Mouse (Mus musculus): ENCODE data around the gene Cdhr4. TPM values are rescaled to one million over a fixed set of nuclear protein-coding genes. Genes with fewer than 3 reads are reported as not detected.

The Cdhr4 gene
- polyA plus RNA-seq, 1 experiment from 2014 or later = 1.7 TPM

DNA sequence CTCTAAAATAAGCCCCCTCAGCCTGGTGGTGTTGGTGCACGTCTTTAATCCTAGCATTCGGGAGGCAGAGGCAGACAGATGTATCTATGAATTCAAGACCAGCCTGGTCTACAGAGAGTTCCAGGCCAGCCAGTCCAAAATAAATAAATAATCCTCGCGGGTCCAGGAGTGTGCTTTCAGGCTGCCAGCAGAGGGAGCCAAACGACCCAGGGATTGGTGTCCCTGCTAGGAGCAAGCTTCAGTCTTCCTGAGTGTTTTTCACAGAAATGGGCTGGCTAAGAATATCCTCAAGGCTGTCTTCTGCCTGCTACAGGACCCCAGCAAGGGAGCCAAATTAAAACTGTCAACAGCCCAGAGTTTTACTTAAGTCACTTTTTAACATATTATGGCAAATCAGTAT is 28.6 kb upstream of the Cdhr4 start:
- H3K36me3 ChIP-seq (replicated peaks) = peaks cover 97% of the 10 kb centered on the region
- H3K4me1 ChIP-seq = peaks cover 5% of the 10 kb centered on the region; the same call in 1 of the 2 replicates

DNA sequence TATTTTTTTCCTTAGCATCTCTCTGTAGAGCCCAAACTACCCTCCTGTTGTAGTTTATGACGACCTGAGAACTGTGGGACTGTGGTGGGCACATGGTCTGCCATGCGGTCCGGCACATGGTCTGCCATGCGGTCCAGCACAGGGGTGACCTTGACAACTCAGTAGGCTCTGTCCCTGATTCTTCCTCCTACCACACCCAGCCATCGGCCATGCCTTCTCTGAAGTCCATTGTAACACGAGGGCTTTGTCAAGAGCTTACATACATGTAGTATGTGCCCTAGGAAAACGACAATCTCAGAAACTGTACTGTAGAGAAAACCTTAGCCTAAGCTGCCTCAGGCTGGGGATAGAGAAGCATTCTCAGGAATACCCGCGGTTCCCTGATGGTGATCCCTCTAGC is 27.6 kb upstream of the Cdhr4 start:
- H3K27me3 ChIP-seq (ENCODE audit: poor library complexity, severe bottlenecking) = no peaks in the 10 kb centered on the region
- H3K27ac ChIP-seq = no peak overlapping the region
- H3K4me3 ChIP-seq = no peak overlapping the region
- H3K36me3 ChIP-seq (replicated peaks) = peaks cover 97% of the 10 kb centered on the region
- DNase-seq (ENCODE audit: extremely low spot score, low spot score) = no peak
- no peaks in the 10 kb centered on the region for H3K9me3 ChIP-seq
- peaks cover 5% of the 10 kb centered on the region; the same call in 1 of the 2 replicates for H3K4me1 ChIP-seq
- WGBS = 92% methylated on average over 9 of the region's 9 CpGs

More for the DNA sequence above, 28.6 kb upstream of the Cdhr4 start:
- Histone ChIP-seq H3K27ac (no peak overlapping the region), H3K27me3 (ENCODE audit: poor library complexity, severe bottlenecking) (no peaks in the 10 kb centered on the region), H3K9me3 (no peaks in the 10 kb centered on the region), H3K4me3 (no peak overlapping the region)
- WGBS = 25% methylated on average over 5 of the region's 5 CpGs
- peak; percentile 83 for DNase-seq (ENCODE audit: extremely low spot score, low spot score)

DNA sequence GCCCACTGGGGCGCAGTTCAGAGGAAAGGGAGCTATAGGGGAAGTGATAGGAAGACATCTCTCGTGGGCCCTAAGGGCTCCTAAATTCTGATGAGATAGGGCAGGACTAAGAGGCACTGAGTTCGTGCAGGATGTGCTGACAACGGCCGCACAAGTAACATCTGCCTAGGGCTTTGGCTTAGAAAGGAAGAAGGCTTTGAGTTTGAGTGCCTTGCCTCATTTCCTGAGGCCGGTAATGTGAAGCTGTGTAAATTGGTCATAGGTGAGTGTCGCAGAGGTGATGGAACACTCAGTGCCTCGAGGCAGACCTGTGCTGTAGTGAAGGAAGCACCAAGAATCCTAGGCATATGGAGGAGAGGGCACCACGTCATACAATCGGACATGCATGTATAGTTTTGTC is 25.6 kb upstream of the Cdhr4 start:
- no peaks in the 10 kb centered on the region for H3K27me3 ChIP-seq (ENCODE audit: poor library complexity, severe bottlenecking)
- H3K9me3 ChIP-seq = no peaks in the 10 kb centered on the region
- H3K27ac ChIP-seq = no peak overlapping the region
- no peak overlapping the region for H3K4me3 ChIP-seq
- no peaks in the 10 kb centered on the region for H3K4me1 ChIP-seq
- DNase-seq (ENCODE audit: extremely low spot score, low spot score) = no peak
- peaks cover 97% of the 10 kb centered on the region for H3K36me3 ChIP-seq (replicated peaks)
- 90% methylated on average over 10 of the region's 10 CpGs for WGBS

DNA sequence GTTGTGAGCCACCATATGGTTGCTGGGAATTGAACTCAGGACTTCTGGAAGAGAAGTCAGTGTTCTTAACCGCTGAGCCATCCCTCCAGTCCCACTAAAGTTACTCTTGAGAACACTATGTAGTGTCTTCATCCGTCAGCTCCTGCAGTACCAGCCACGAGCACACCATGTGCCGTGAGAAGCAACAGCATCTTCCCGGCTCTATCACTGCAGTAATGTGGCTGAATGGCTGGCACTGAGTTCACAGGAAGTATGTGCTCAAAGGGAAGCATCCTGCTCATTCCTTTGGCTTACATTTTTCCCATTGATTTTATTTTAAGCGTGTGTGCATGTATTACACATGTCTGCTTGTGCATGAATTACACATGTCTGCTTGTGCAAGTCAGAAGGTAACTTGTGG is 24.9 kb upstream of the Cdhr4 start:
- peaks cover 96% of the 10 kb centered on the region for H3K36me3 ChIP-seq (replicated peaks)
- WGBS = 90% methylated on average over 6 of the region's 6 CpGs
- H3K4me1 ChIP-seq = no peaks in the 10 kb centered on the region
- no peaks in the 10 kb centered on the region for H3K27me3 ChIP-seq (ENCODE audit: poor library complexity, severe bottlenecking)
- no peak overlapping the region for H3K4me3 ChIP-seq
- no peak overlapping the region for H3K27ac ChIP-seq
- no peak for DNase-seq (ENCODE audit: extremely low spot score, low spot score)
- H3K9me3 ChIP-seq = no peaks in the 10 kb centered on the region

DNA sequence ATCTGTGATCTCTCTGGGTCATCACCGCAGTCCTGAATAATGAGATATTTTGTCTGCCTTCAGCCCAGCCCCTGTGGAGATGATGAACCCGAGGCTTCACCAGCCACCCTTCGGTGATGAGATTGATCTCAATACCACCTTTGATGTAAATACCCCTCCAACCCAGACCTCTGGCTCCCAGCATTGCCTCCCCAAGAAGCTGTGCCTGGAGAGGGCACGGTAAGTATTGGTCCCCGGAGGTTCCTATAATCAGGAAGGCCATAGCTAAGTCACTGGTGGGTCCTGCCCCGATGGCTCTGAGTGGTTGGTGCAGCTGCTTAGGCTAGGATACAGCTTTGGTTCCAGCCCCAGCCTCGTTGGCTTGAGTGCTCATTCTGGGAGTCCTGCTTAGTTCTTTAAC is 23.8 kb upstream of the Cdhr4 start:
- H3K27me3 ChIP-seq (ENCODE audit: poor library complexity, severe bottlenecking) = no peaks in the 10 kb centered on the region
- no peaks in the 10 kb centered on the region for H3K4me1 ChIP-seq
- H3K9me3 ChIP-seq = no peaks in the 10 kb centered on the region
- peaks cover 96% of the 10 kb centered on the region for H3K36me3 ChIP-seq (replicated peaks)
- H3K4me3 ChIP-seq = no peak overlapping the region
- no peak overlapping the region for H3K27ac ChIP-seq
- 94% methylated on average over 7 of the region's 7 CpGs for WGBS
- no peak for DNase-seq (ENCODE audit: extremely low spot score, low spot score)

DNA sequence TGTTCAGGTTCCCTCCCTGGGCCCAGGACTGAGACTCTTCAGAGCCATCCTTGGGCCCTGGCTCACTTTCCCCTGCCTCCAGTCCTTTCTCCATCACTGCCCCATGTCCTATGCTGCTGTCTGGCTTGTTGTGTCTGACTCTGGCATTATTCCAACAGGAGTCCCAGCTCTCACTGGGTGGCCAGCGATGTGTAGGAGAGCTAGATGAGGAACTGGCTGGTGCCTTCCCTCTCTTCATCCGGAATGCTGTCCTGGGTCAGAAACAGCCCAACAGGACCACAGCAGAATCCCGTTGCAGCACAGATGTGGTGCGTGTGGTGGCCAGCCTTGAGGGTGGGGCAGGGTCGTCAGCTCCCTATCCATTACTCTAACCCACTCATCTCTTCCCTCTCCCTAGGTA is 22.0 kb upstream of the Cdhr4 start:
- no peak for DNase-seq (ENCODE audit: extremely low spot score, low spot score)
- Histone ChIP-seq H3K27me3 (ENCODE audit: poor library complexity, severe bottlenecking) (no peaks in the 10 kb centered on the region), H3K27ac (no peak overlapping the region), H3K4me3 (no peak overlapping the region), H3K4me1 (no peaks in the 10 kb centered on the region; the same call in 1 of the 2 replicates), H3K9me3 (no peaks in the 10 kb centered on the region), H3K36me3 (replicated peaks) (peaks cover 79% of the 10 kb centered on the region)
- WGBS = 91% methylated on average over 5 of the region's 5 CpGs

DNA sequence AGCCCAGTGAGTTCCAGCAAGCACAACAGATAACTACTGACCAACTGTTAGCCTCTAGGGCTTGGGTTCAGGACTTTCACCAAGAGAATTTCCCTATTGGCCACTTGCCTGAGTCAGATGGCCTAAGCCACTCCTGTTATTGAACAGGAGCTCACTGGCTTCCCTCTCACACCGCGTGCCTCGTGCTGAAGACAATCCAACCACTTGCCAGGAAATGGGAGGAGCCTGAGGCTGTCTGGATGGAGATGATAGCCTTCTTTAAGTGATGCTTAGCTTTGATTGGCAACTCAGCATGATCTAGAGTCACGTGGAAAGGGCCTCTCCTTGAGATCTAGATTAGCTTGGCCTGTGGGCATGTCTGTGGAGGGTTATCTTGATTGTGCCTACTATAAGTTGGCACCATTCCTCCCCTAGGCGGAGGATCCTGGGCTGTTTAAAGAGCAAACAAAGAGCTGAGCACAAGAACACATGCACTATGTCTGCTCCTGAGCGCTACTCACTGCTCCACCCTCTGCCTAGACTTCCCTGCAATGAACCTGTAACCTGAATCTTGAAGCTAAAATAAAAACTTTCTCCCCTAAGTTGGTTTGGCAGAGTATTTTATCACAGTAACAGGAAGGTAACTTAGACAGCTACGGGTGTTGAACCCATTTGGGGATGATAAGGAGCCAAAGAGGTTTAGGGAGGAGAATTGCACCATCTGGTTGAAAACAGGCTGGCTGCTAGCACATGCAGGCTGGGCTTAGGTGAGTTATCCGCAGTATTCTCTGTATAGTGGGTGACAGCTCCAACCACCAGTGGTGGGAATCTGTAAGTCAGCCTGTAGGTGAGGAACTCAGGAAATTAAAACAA is 20.4 kb upstream of the Cdhr4 start:
- DNase-seq (ENCODE audit: extremely low spot score, low spot score) = no peak
- Histone ChIP-seq H3K27ac (0 out of 2 replicates have a peak overlapping the region, but pooled peaks have one; percentile 12), H3K9me3 (no peaks in the 10 kb centered on the region), H3K4me3 (no peak overlapping the region), H3K36me3 (replicated peaks) (peaks cover 63% of the 10 kb centered on the region), H3K27me3 (ENCODE audit: poor library complexity, severe bottlenecking) (no peaks in the 10 kb centered on the region), H3K4me1 (no peaks in the 10 kb centered on the region; the same call in none of the 2 replicates)
- WGBS = 86% methylated on average over 8 of the region's 8 CpGs

DNA sequence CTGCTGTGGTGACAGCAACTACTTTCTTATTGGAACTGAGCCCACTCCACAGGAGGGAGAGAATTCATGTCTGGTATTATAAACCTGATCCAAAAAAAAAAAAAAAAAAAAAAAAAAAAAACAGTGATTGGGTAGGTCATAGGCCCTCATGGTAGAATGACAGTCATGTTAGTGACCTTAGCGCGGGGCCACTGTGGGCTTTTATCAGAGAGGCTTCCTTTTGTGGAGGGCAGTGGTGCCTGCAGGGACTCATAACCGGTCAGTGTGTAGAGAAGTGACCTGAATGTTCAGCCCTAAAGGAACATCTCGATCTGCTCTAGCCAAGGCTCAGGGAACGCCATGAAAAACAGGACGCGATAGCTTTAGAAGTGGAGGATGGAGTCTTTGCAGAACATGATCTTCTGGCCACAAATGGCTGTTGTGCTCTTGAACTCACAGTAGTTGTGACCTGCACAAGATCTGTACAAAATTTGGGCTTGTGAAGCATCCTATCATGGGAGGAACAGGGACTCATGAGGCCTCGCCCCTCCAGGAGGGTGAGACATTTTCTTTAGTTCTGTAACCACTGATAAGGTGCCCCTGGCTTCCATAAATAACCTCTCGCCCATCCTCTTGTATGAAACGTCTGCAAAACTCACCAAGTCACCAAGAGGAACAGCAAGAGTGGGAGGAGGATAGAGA is 17.7 kb upstream of the Cdhr4 start:
- H3K36me3 ChIP-seq (replicated peaks) = peaks cover 39% of the 10 kb centered on the region
- WGBS = 85% methylated on average over 10 of the region's 10 CpGs
- no peak overlapping the region for H3K4me3 ChIP-seq
- H3K4me1 ChIP-seq = peaks cover 3% of the 10 kb centered on the region
- no peaks in the 10 kb centered on the region for H3K9me3 ChIP-seq
- DNase-seq (ENCODE audit: extremely low spot score, low spot score) = no peak
- no peak overlapping the region for H3K27ac ChIP-seq
- H3K27me3 ChIP-seq (ENCODE audit: poor library complexity, severe bottlenecking) = no peaks in the 10 kb centered on the region

DNA sequence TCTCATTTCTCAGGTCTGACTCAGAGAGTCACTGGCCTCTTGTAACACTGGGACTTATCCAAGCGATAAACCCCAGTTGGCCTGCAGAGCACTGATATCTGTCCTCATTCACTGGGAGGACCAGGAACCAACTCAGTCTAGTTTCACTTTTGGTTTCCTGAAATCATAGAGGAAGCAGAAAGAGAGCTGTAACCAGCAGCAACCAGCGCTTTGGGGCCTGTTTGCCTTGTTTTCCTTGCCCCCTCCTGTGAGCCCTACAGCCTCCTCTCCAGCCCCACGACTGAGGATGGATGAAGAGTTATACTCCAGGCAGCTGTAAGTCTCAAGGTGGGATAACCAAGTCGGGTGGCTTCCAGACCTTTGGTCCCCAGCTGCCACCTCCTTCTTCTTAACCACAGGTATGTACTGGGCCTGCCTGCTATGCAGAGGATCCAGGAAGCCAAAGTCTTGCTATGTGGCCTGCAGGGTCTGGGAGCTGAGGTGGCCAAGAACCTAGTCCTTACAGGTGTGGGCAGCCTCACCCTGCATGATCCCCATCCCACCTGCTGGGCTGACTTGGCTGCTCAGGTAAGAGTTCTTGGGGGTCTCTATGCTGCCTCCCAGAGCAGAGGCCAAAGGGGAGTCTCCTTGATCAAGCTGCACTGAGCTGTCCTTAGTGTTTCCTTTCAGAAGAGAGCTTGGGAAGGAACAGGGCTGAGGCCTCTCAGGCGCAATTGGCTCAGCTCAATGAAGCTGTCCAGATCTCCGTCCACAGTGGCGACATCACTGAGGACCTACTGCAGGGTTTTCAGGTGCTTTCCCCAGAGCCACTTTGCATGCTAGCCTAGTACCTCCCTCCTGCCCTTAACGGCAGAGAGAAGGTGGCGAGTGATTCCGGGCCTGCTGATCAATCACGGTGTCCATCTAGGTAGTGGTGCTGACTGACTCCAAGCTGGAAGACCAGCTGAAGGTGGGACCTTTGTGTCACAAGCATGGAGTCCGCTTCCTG is 16.6 kb upstream of the Cdhr4 start, which contains the start of gene Uba7:
TSS of gene Uba7 (plus strand) at position 107 of the 988 bp plus-strand sequence.
- Histone ChIP-seq H3K27ac (peak within 1 kb of the TSS; percentile 54), H3K4me1 (peaks cover 6% of the 10 kb centered on the region), H3K4me3 (peak within 1 kb of the TSS; percentile 29), H3K27me3 (ENCODE audit: poor library complexity, severe bottlenecking) (no peaks in the 10 kb centered on the region), H3K9me3 (no peaks in the 10 kb centered on the region), H3K36me3 (replicated peaks) (peaks cover 28% of the 10 kb centered on the region)
- no peak for DNase-seq (ENCODE audit: extremely low spot score, low spot score)
- WGBS = 74% methylated on average over 12 of the region's 12 CpGs

DNA sequence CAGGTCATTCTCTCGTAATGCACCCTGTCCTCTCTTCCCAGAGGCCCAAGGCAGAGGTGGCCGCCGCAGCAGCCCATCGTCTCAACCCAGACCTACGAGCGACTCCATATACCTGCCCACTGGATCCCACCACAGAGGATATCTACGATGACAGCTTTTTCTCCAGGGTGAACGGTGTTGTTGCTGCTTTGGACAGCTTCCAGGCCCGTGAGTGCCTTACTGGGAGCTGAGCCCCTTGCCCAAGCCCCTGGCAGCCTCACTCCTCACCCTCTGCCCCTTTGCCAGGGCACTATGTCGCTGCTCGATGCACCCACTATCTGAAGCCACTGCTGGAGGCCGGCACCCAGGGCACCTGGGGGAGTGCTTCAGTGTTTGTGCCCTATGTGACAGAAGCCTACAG is 13.5 kb upstream of the Cdhr4 start:
- Histone ChIP-seq H3K27ac (peak overlapping the region; percentile 17), H3K4me1 (peaks cover 38% of the 10 kb centered on the region), H3K27me3 (ENCODE audit: poor library complexity, severe bottlenecking) (peaks cover 11% of the 10 kb centered on the region), H3K36me3 (replicated peaks) (no peaks in the 10 kb centered on the region), H3K9me3 (no peaks in the 10 kb centered on the region), H3K4me3 (no peak overlapping the region)
- 89% methylated on average over 12 of the region's 12 CpGs for WGBS
- DNase-seq (ENCODE audit: extremely low spot score, low spot score) = no peak

DNA sequence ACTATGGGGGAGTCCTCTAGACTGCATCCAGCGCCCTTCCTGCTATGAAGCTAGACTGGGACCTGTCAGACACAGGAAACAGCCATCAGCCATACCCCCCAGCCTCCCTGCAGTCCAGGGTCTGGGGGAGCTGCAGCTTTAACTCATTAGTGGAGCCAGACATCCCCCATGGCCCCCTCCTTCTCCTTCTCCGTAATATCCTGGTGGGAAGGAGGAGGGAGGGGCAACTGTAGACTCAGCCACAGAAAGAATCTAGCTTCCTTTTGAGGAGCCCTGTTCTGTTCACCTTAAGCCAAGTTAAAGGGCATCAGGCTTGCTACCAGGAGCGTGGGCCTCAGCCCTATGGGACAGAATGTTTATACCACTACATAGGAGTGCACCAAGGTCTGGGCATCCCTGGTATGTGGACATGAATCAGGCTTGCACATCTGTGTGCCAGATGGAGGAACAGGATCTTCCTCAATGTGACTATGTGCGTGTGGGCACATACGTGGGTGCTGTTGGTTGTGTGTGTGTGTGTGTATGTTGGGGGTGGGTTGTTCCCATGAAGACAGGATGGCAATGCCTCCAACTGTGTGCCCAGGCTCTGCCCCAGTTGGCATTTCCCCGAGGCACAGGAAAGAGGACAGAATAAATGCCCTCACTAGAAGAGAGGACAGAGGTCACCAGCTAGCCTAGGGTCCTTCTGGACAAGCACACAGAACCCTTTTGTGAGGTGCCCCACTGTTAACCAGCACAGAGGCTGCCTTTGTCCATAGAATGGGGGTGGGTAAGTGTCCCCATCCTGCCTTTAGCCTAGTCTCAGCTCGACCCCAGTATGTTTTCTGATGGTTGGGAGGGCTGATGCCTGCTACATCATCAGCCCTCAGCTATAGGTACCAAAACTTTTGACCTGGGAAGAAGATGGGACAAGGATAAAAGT is 10.4 kb upstream of the Cdhr4 start:
- 56% methylated on average over 7 of the region's 7 CpGs for WGBS
- H3K36me3 ChIP-seq (replicated peaks) = no peaks in the 10 kb centered on the region
- peak overlapping the region; percentile 73 for H3K4me3 ChIP-seq
- H3K27ac ChIP-seq = peak overlapping the region; percentile 88
- DNase-seq (ENCODE audit: extremely low spot score, low spot score) = peak; percentile 38
- H3K9me3 ChIP-seq = no peaks in the 10 kb centered on the region
- H3K4me1 ChIP-seq = peaks cover 68% of the 10 kb centered on the region
- H3K27me3 ChIP-seq (ENCODE audit: poor library complexity, severe bottlenecking) = peaks cover 35% of the 10 kb centered on the region
